Mouse (Mus musculus) embryonic facial prominence, embryonic 12.5 days (tissue): ENCODE data around the gene Cacna2d1. TPM values are rescaled to one million over a fixed set of nuclear protein-coding genes. Genes with fewer than 3 reads are reported as not detected.

Experiments
- ATAC-seq: fragments of 200-750 bp; cut with Nextera tagmentation; 2 replicates; pipeline ENCODE4 v1.8.0; 2017; ENCODE audit not compliant: insufficient number of reproducible peaks, insufficient read depth, low FRiP score, low TSS enrichment
- H3K27ac ChIP-seq: fragments of 300-500 bp; sonication (generic); 2 replicates; pipeline ENCODE4 v1.5.1; 2016; ENCODE audit warnings: mild to moderate bottlenecking
- H3K27me3 ChIP-seq: fragments of 300-500 bp; sonication (generic); 2 replicates; pipeline ENCODE4 v1.6.1; 2016; ENCODE audit warnings: mild to moderate bottlenecking, moderate library complexity
- H3K36me3 ChIP-seq: fragments of 300-500 bp; sonication (generic); 2 replicates; pipeline ENCODE4 v1.6.1; 2016; ENCODE audit warnings: mild to moderate bottlenecking
- H3K4me1 ChIP-seq: fragments of 300-500 bp; sonication (generic); 2 replicates; pipeline ENCODE4 v1.6.1; 2016
- H3K4me2 ChIP-seq: fragments of 300-500 bp; sonication (generic); replicated peaks from 2 replicates; pipeline ENCODE4 v1.6.1; 2016; ENCODE audit warnings: mild to moderate bottlenecking, moderate library complexity
- H3K4me3 ChIP-seq: fragments of 300-500 bp; sonication (generic); 2 replicates; pipeline ENCODE4 v1.5.1; 2016; ENCODE audit warnings: mild to moderate bottlenecking
- H3K9ac ChIP-seq: fragments of 300-500 bp; sonication (generic); 2 replicates; pipeline ENCODE4 v1.6.1; 2016; ENCODE audit warnings: mild to moderate bottlenecking, moderate library complexity
- H3K9me3 ChIP-seq: fragments of 300-500 bp; sonication (generic); 2 replicates; pipeline ENCODE4 v1.6.1; 2016; ENCODE audit warnings: mild to moderate bottlenecking, moderate library complexity
- WGBS: fragments of 180-500 bp; shearing (Covaris S2); methylation state at CpG from one replicate; pipeline ENCODE4 v1.1.7; 2016; 5-methylcytosine and 5-hydroxymethylcytosine counted together
- polyA plus RNA-seq: library from polyadenylated mRNA; unstranded; fragments of >200 nt; fragmentation: Nextera tagmentation; extraction: Ambion mirVana; gene quantifications from 2 replicates; pipeline ENCODE4 v1.2.1, GENCODE M21; 2016

The Cacna2d1 gene
- polyA plus RNA-seq, 1 experiment from 2014 or later = 21.8 TPM

DNA sequence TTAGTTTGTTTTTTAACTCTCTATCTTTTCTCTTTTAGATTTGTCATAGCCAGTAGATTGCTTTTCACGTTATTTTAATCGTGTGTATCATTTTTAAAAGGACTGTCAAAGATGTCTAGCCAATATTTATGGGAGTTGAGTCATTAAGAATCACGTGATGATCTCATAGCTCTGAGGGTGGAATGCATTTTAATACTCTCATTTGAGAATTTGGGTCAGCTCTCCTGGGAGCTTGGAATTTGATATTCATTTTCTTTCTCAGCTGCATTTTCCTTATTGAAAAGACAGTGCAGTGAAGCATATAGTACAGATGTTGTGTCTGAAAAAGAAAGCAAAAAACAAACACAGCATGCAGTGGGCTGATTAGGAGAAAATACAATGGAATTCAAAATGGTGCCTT is 129.5 kb downstream of the Cacna2d1 start:
- Histone ChIP-seq H3K36me3 (no peaks in the 10 kb centered on the region), H3K27ac (no peak overlapping the region), H3K9ac (no peak overlapping the region), H3K9me3 (no peaks in the 10 kb centered on the region), H3K4me1 (no peaks in the 10 kb centered on the region), H3K4me2 (no peak overlapping the region), H3K4me3 (no peak overlapping the region), H3K27me3 (no peaks in the 10 kb centered on the region)
- 65% methylated on average over 3 of the region's 3 CpGs for WGBS
- no peak for ATAC-seq

DNA sequence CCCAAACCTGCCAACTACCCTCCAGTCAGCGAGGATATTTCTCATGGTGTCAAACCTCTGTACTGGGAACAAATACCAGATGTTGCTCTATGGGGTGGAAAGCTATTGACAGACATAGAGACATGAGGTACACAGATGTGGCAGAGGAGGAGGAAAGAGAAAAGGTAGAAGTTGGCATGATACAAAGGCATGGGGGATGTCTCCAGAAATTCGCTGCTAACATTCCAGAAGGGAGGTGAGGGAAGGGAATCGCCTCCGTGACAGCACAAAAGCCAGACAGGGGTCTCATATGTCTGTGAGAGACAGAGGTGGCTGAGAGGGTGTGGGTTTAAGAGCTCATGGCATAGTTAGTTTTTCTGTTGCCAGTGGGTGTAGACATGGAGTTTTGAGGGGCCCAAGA is 131.3 kb downstream of the Cacna2d1 start:
- Histone ChIP-seq H3K27ac (no peak overlapping the region), H3K9me3 (no peaks in the 10 kb centered on the region)
- no peak for ATAC-seq

DNA sequence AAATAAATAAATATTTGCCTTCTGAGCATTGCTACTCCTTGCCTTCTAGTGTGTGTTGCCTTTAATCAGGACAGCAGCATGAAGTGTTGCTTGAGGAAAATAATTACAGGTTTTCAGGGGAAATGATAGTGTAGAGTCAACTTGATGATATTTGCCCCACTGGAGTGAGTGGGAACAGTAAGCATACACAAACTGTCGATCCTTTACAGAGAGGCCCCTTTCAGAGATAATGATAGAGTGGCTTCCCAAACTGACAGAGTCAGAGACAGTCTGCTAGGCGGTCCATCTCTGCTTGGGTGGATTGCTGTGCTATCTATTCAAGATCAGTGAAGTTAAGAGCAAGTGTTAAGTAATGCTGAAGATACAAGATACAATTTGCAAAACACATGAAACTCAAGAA is 147.8 kb downstream of the Cacna2d1 start:
- Histone ChIP-seq H3K4me2 (no peak overlapping the region), H3K27me3 (no peaks in the 10 kb centered on the region), H3K9ac (no peak overlapping the region), H3K27ac (no peak overlapping the region), H3K4me3 (no peak overlapping the region), H3K36me3 (no peaks in the 10 kb centered on the region), H3K4me1 (no peaks in the 10 kb centered on the region), H3K9me3 (no peaks in the 10 kb centered on the region)
- no peak for ATAC-seq
- 81% methylated on average over 2 of the region's 2 CpGs for WGBS

More for the DNA sequence above, 131.3 kb downstream of the Cacna2d1 start:
- no peak overlapping the region for H3K4me2 ChIP-seq
- WGBS = 42% methylated on average over 4 of the region's 4 CpGs
- no peaks in the 10 kb centered on the region for H3K36me3 ChIP-seq
- H3K4me1 ChIP-seq = no peaks in the 10 kb centered on the region
- no peaks in the 10 kb centered on the region for H3K27me3 ChIP-seq
- H3K4me3 ChIP-seq = no peak overlapping the region
- no peak overlapping the region for H3K9ac ChIP-seq

DNA sequence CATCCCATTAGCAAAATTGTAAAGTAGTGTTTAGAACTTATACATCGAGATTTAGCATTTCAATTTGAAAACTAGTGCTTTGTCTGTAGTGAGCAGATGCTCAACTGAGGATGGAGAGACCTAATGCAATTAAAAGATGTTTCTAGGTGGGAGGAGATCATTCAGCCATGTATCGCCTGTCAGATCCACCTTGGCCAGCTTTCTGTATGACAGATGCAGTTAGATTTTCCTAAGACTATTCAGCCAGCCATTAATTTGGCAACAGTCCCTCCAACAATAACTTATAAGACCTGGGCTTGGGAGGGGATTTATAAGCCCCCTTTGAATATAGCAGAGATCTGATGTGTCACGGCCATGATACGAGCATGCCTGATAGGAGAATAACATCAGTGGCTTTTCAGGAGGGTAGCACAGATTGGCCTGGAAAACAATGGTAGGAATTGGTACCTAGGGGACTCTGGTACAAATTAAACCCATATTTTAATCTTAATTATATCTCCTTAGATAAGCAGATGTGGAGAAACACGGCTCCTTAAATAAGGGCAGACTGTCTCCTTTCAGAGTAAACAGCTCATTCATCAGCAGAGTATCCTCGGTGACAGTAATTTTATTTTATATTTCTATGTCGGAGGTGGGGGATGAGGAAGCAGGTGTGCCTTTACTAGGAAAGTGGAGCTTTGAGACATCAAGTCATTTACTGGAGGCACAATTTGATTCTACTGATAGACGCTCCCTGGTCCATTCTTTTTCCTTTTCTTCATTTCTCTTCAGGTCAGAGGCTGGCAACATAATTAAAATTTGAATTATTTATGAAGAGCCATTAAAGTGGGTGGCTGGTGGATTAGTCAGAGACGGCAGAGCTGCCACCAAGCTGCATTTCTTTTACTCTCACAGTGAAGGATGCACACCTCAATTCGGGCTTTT is 152.8 kb downstream of the Cacna2d1 start:
- Histone ChIP-seq H3K4me3 (no peak overlapping the region), H3K9ac (no peak overlapping the region), H3K9me3 (no peaks in the 10 kb centered on the region), H3K27ac (no peak overlapping the region), H3K27me3 (no peaks in the 10 kb centered on the region), H3K36me3 (no peaks in the 10 kb centered on the region), H3K4me1 (no peaks in the 10 kb centered on the region), H3K4me2 (no peak overlapping the region)
- no peak for ATAC-seq
- 78% methylated on average over 10 of the region's 10 CpGs for WGBS

DNA sequence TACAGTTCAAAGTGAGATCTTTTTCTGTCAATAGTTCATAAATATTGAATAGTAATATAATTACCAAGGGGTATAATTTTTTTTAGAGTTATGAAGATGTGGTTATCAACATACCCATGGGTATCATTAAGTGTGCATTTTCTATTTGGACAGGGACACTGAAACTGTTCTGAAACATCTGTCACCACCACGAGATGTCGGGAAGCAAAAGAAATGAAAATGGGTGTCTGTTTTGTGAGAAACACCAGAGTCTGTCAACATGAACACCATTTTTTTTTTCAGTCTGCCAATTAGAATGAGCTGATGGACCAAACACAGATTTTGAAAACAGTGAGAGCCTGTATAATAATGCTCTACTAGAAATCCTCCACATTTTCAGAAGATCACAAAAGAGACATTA is 153.5 kb downstream of the Cacna2d1 start:
- H3K27me3 ChIP-seq = no peaks in the 10 kb centered on the region
- no peaks in the 10 kb centered on the region for H3K36me3 ChIP-seq
- H3K9me3 ChIP-seq = no peaks in the 10 kb centered on the region
- WGBS = 89% methylated on average over 2 of the region's 2 CpGs
- no peak for ATAC-seq
- H3K27ac ChIP-seq = no peak overlapping the region
- H3K4me2 ChIP-seq = no peak overlapping the region
- H3K4me1 ChIP-seq = no peaks in the 10 kb centered on the region
- no peak overlapping the region for H3K4me3 ChIP-seq
- H3K9ac ChIP-seq = no peak overlapping the region

DNA sequence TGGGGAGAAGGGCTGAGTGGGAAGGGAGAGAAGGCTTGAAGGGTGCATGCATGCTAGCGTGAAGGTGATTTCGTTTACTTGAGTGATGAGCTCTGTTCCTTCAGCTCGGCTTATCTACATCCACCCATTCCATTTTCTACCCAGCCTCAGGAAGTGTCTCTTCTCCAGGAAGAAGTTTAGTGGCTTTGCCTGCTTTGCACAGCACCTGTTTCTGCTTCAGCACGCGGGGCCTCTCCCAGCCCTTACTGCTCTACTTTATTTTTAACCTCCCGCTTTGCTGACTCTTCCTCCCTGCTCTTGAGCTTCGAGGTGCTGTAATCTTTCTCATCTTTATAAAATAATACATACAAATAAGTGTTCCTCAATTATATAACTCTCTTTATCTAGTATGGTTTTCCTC is 158.0 kb downstream of the Cacna2d1 start:
- whole genome bisulfite sequencing = 84% methylated on average over 7 of the region's 7 CpGs
- no peak overlapping the region for H3K9ac ChIP-seq
- H3K4me2 ChIP-seq = no peak overlapping the region
- H3K36me3 ChIP-seq = no peaks in the 10 kb centered on the region
- ATAC-seq = no peak
- H3K27me3 ChIP-seq = no peaks in the 10 kb centered on the region
- H3K4me3 ChIP-seq = no peak overlapping the region
- no peaks in the 10 kb centered on the region for H3K9me3 ChIP-seq
- H3K4me1 ChIP-seq = no peaks in the 10 kb centered on the region
- no peak overlapping the region for H3K27ac ChIP-seq

DNA sequence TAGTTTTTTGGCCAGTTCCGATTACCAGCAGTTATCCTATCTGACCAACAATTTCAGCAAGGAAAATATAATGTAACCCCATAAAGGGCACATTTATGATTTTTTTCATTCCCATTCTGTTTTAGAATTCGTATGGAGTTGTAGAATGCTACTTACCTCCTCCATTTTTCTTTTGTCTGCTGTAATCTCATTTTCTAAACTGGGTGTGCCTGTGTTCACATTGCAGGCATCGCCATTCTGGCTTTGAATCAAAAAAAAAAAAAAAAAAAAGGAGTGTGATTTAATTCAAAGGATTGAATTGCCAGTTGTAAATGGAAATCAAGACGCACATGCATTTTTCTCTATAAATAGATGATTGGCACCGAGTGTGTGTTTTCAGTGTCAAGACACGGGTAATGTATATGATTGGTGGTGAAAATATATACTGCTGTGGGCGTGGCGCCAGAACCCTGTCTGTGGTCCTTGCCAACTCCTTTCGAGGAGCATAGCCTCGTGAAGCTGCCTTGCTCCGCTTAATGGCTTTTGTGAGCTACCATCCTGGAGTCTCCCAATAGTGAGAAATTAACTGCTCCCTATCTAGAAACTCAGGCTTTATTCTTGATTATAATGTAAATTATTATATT is 158.7 kb downstream of the Cacna2d1 start:
- no peaks in the 10 kb centered on the region for H3K4me1 ChIP-seq
- no peak overlapping the region for H3K4me2 ChIP-seq
- H3K4me3 ChIP-seq = no peak overlapping the region
- H3K27me3 ChIP-seq = no peaks in the 10 kb centered on the region
- no peak overlapping the region for H3K9ac ChIP-seq
- WGBS = 83% methylated on average over 11 of the region's 11 CpGs
- no peaks in the 10 kb centered on the region for H3K36me3 ChIP-seq
- 0 out of 2 replicates have a peak, but pooled peaks have one; percentile 35 for ATAC-seq
- H3K9me3 ChIP-seq = no peaks in the 10 kb centered on the region
- H3K27ac ChIP-seq = no peak overlapping the region

DNA sequence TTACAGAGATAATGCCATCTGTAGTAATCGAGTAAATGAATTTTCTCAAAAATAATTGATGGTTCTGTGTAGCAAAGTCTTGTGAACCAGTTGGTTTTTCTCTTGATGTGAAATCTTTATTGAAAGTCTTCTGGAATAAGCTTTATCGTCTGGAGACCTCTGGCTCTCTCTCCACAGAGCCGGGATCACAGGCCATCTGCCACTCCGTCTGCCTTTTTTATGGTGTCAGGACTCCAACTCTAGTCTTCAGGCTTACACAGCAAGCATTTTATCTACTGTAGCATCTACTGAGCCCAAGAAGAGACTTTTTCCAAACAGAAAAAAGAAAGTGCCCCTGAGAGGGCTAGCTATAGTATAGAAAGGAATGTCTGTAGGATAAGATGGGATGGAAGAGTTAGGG is 160.9 kb downstream of the Cacna2d1 start:
- H3K4me2 ChIP-seq = no peak overlapping the region
- H3K4me1 ChIP-seq = no peaks in the 10 kb centered on the region
- H3K27me3 ChIP-seq = no peaks in the 10 kb centered on the region
- no peak overlapping the region for H3K9ac ChIP-seq
- no peak overlapping the region for H3K27ac ChIP-seq
- no peak overlapping the region for H3K4me3 ChIP-seq
- no peaks in the 10 kb centered on the region for H3K36me3 ChIP-seq
- WGBS = 82% methylated on average over 4 of the region's 4 CpGs
- no peak for ATAC-seq
- H3K9me3 ChIP-seq = no peaks in the 10 kb centered on the region

DNA sequence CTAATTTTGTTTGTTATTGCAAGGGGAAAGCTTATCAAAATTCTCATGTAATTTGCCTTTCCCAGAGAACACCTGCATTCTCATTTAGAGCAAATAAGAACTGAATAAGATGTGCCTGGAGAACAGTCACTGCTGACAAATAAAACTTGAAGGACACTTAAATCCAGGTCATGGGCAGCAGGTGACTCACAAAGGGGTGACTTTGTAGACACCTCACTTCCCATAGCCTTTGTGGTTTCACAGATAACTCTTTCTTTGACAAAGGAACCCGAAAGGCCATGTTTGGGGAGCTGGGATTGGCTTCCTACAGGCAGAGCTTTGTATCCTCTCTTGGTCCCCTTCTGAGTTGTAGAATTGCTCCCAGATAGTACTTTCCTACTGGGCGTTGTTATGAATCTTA is 164.3 kb downstream of the Cacna2d1 start:
- H3K9me3 ChIP-seq = no peaks in the 10 kb centered on the region
- H3K36me3 ChIP-seq = no peaks in the 10 kb centered on the region
- no peaks in the 10 kb centered on the region for H3K27me3 ChIP-seq
- no peak overlapping the region for H3K27ac ChIP-seq
- H3K4me1 ChIP-seq = no peaks in the 10 kb centered on the region
- WGBS = 80% methylated on average over 2 of the region's 2 CpGs
- H3K4me3 ChIP-seq = no peak overlapping the region
- ATAC-seq = no peak
- no peak overlapping the region for H3K4me2 ChIP-seq
- no peak overlapping the region for H3K9ac ChIP-seq

DNA sequence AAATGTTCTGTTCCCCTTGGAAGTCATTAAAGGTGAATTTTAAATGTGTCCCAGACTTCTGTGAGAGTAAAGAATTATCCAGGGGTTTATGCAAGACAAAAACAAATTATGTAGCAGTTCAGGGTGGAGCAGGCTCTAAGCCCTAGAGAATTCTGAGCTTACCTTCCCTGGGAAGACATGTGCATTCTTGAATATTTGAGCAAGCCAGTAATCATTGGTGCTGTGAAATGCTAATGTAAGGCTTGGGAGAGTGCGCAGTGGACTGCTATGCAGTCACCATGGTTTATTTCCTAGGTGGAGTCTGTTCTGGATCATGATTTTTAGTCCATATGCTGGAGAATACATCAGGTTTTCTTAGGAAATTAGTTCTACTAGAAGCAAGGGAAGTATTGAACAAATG is 167.3 kb downstream of the Cacna2d1 start:
- WGBS = 68% methylated on average over 1 of the region's 1 CpGs
- Histone ChIP-seq H3K27me3 (no peaks in the 10 kb centered on the region), H3K9me3 (no peaks in the 10 kb centered on the region), H3K4me1 (no peaks in the 10 kb centered on the region), H3K4me3 (no peak overlapping the region), H3K36me3 (no peaks in the 10 kb centered on the region), H3K9ac (no peak overlapping the region), H3K27ac (no peak overlapping the region), H3K4me2 (no peak overlapping the region)
- no peak for ATAC-seq

DNA sequence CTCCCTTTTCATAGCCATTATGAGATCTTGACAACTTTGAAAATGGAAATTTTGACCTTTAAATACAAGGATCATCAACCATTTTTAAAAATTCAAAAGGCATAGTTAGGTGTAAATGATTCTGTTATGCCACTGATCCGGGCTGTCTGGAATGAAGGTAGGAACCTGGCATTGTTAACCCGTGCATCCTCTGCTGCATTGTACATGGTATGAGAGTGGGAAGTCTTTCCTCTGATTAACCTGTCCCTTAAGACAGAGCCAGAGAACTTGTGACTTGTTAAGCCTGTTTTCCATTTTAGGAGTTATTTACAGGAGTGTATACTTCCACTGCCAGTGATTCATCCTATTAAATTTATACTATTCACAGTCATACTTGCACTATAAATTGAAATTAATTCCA is 171.2 kb downstream of the Cacna2d1 start:
- H3K4me1 ChIP-seq = no peaks in the 10 kb centered on the region
- H3K9ac ChIP-seq = no peak overlapping the region
- WGBS = 72% methylated on average over 2 of the region's 2 CpGs
- no peak overlapping the region for H3K4me3 ChIP-seq
- H3K27ac ChIP-seq = no peak overlapping the region
- ATAC-seq = no peak
- H3K9me3 ChIP-seq = no peaks in the 10 kb centered on the region
- no peaks in the 10 kb centered on the region for H3K27me3 ChIP-seq
- no peak overlapping the region for H3K4me2 ChIP-seq
- H3K36me3 ChIP-seq = no peaks in the 10 kb centered on the region

DNA sequence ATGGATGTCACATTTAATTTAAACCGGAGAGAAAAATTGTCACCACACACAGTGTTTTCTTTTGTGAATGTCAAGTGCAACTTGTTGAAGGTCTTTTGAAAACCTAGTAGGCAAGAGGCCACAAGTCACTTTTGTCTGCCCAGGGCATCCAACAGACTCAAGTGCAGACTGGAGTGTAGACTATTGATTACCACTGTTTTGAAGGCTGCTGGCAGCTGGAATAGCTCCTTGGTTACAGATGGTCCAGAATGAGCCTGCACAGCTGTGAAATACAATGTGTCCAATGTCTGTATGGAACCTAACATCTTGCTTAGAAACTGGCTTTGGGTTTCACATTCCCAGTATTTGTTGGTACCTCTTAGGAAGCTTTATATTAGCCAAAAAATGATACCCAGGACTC is 176.2 kb downstream of the Cacna2d1 start:
- Histone ChIP-seq H3K4me2 (no peak overlapping the region), H3K36me3 (no peaks in the 10 kb centered on the region), H3K4me1 (no peaks in the 10 kb centered on the region), H3K27me3 (no peaks in the 10 kb centered on the region), H3K4me3 (no peak overlapping the region), H3K9me3 (no peaks in the 10 kb centered on the region), H3K9ac (no peak overlapping the region), H3K27ac (no peak overlapping the region)
- ATAC-seq = no peak
- 69% methylated on average over 1 of the region's 1 CpGs for WGBS
